Mouse (Mus musculus): ENCODE results near the gene Pmepa1. TPM values are rescaled to one million over a fixed set of nuclear protein-coding genes. Genes with fewer than 3 reads are reported as not detected.

Gene Pmepa1
- polyA plus RNA-seq, 1 experiment from 2014 or later = 11.0 TPM

GRCm38 (mm10) chr2:173300663-173301630 lies 24.6 kb upstream of the Pmepa1 start:
- Histone ChIP-seq H3K4me1 (ENCODE audit: control insufficient read depth, insufficient read depth, low read length) (peaks cover 4% of the 10 kb centered on the region), H3K9ac (ENCODE audit: low read depth, low read length) (no peak overlapping the region), H3K27ac (replicated peaks; ENCODE audit: low read depth, low read length) (peak overlapping the region; percentile 67), H3K4me3 (ENCODE audit: low read depth, low read length) (no peak overlapping the region), H3K9me3 (ENCODE audit: control insufficient read depth, low read length) (0 out of 2 replicates have a peak, but pooled peaks cover 11% of the 10 kb centered on the region), H3K4me2 (ENCODE audit: low read depth, low read length) (no peak overlapping the region), H3K36me3 (ENCODE audit: control insufficient read depth, insufficient read depth, low read length) (no peaks in the 10 kb centered on the region), H3K27me3 (replicated peaks; ENCODE audit: control insufficient read depth, insufficient read depth, low read length) (no peaks in the 10 kb centered on the region)
- ATAC-seq (ENCODE audit: low read depth) = no peak
- WGBS = 71% methylated on average over 24 of the region's 28 CpGs
- no peak for DNase-seq (ENCODE audit: low spot score)

DNA sequence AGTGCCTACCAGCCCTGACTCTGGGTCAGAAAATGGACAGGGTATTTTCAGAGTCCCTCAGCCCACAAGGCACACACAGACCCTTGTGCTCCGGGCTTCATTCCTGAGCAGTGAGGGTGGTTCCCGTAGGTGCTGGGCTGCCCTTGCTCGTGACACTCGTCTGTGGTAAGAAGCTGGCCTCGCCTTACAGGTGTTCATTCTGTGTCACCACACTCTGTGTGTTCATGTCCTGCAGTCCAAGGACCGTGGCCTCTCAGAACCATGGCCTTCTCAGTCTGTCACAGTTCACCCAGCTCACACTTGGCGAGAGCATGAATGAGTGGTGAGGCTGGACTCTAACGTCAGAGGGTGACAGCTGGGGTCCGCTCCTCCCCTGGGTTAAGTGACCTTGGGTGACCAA lies 20.1 kb upstream of the Pmepa1 start:
- WGBS = 85% methylated on average over 9 of the region's 9 CpGs
- H3K9ac ChIP-seq (ENCODE audit: low read depth, low read length) = no peak overlapping the region
- no peaks in the 10 kb centered on the region for H3K36me3 ChIP-seq (ENCODE audit: control insufficient read depth, insufficient read depth, low read length)
- H3K9me3 ChIP-seq (ENCODE audit: control insufficient read depth, low read length) = 0 out of 2 replicates have a peak, but pooled peaks cover 11% of the 10 kb centered on the region
- no peak overlapping the region for H3K4me3 ChIP-seq (ENCODE audit: low read depth, low read length)
- H3K27ac ChIP-seq (replicated peaks; ENCODE audit: low read depth, low read length) = no peak overlapping the region
- no peaks in the 10 kb centered on the region for H3K4me1 ChIP-seq (ENCODE audit: control insufficient read depth, insufficient read depth, low read length)
- DNase-seq (ENCODE audit: low spot score) (no peak), ATAC-seq (ENCODE audit: low read depth) (no peak)
- no peak overlapping the region for H3K4me2 ChIP-seq (ENCODE audit: low read depth, low read length)
- no peaks in the 10 kb centered on the region for H3K27me3 ChIP-seq (replicated peaks; ENCODE audit: control insufficient read depth, insufficient read depth, low read length)

GRCm38 (mm10) chr2:173293042-173293441 lies 16.7 kb upstream of the Pmepa1 start:
- no peak overlapping the region for H3K27ac ChIP-seq (replicated peaks; ENCODE audit: low read depth, low read length)
- ATAC-seq (ENCODE audit: low read depth) = no peak
- no peak overlapping the region for H3K4me3 ChIP-seq (ENCODE audit: low read depth, low read length)
- H3K27me3 ChIP-seq (replicated peaks; ENCODE audit: control insufficient read depth, insufficient read depth, low read length) = no peaks in the 10 kb centered on the region
- no peaks in the 10 kb centered on the region for H3K9me3 ChIP-seq (ENCODE audit: control insufficient read depth, low read length)
- no peaks in the 10 kb centered on the region for H3K4me1 ChIP-seq (ENCODE audit: control insufficient read depth, insufficient read depth, low read length)
- 65% methylated on average over 6 of the region's 6 CpGs for WGBS
- no peaks in the 10 kb centered on the region for H3K36me3 ChIP-seq (ENCODE audit: control insufficient read depth, insufficient read depth, low read length)
- DNase-seq (ENCODE audit: low spot score) = no peak
- H3K9ac ChIP-seq (ENCODE audit: low read depth, low read length) = no peak overlapping the region
- no peak overlapping the region for H3K4me2 ChIP-seq (ENCODE audit: low read depth, low read length)

DNA sequence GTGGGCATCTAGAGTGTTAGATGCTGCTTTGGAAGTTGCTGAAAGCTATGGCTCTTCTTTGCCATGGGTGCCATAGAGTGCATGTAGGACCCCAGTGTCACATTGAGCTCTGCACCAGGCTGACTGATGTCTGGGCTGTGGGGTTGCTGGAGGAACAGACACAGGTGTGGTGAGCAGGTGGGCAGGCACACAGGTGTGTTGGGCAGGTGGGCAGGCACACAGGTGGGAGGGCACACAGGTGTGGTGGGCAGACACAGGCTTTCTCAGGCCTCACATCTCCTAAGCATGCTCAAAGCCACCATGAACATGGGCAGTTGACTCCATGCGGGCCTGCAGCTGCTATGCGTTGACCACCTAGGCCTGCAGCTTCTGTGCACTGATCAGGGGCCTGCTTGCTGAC lies 16.2 kb upstream of the Pmepa1 start:
- Histone ChIP-seq H3K4me1 (ENCODE audit: control insufficient read depth, insufficient read depth, low read length) (no peaks in the 10 kb centered on the region), H3K4me3 (ENCODE audit: low read depth, low read length) (no peak overlapping the region), H3K27me3 (replicated peaks; ENCODE audit: control insufficient read depth, insufficient read depth, low read length) (no peaks in the 10 kb centered on the region), H3K9ac (ENCODE audit: low read depth, low read length) (no peak overlapping the region), H3K27ac (replicated peaks; ENCODE audit: low read depth, low read length) (no peak overlapping the region), H3K4me2 (ENCODE audit: low read depth, low read length) (no peak overlapping the region), H3K9me3 (ENCODE audit: control insufficient read depth, low read length) (no peaks in the 10 kb centered on the region), H3K36me3 (ENCODE audit: control insufficient read depth, insufficient read depth, low read length) (no peaks in the 10 kb centered on the region)
- 85% methylated on average over 2 of the region's 2 CpGs for WGBS
- DNase-seq (ENCODE audit: low spot score) (no peak), ATAC-seq (ENCODE audit: low read depth) (no peak)

- Histone ChIP-seq H3K4me3 (ENCODE audit: low read depth, low read length) (no peak overlapping the region), H3K9me3 (ENCODE audit: control insufficient read depth, low read length) (no peaks in the 10 kb centered on the region), H3K4me2 (ENCODE audit: low read depth, low read length) (no peak overlapping the region), H3K27ac (replicated peaks; ENCODE audit: low read depth, low read length) (no peak overlapping the region), H3K9ac (ENCODE audit: low read depth, low read length) (no peak overlapping the region), H3K4me1 (ENCODE audit: control insufficient read depth, insufficient read depth, low read length) (no peaks in the 10 kb centered on the region), H3K36me3 (ENCODE audit: control insufficient read depth, insufficient read depth, low read length) (no peaks in the 10 kb centered on the region), H3K27me3 (replicated peaks; ENCODE audit: control insufficient read depth, insufficient read depth, low read length) (no peaks in the 10 kb centered on the region)
- 94% methylated on average over 11 of the region's 11 CpGs for WGBS
- ATAC-seq (ENCODE audit: low read depth) = no peak
- no peak for DNase-seq (ENCODE audit: low spot score)
Observed at GRCm38 (mm10) chr2:173290981-173291380, 14.6 kb upstream of the Pmepa1 start.

GRCm38 (mm10) chr2:173289928-173290327 lies 13.6 kb upstream of the Pmepa1 start:
- Histone ChIP-seq H3K27ac (replicated peaks; ENCODE audit: low read depth, low read length) (no peak overlapping the region), H3K27me3 (replicated peaks; ENCODE audit: control insufficient read depth, insufficient read depth, low read length) (no peaks in the 10 kb centered on the region), H3K9me3 (ENCODE audit: control insufficient read depth, low read length) (no peaks in the 10 kb centered on the region), H3K4me3 (ENCODE audit: low read depth, low read length) (no peak overlapping the region), H3K9ac (ENCODE audit: low read depth, low read length) (no peak overlapping the region), H3K4me2 (ENCODE audit: low read depth, low read length) (no peak overlapping the region), H3K4me1 (ENCODE audit: control insufficient read depth, insufficient read depth, low read length) (no peaks in the 10 kb centered on the region), H3K36me3 (ENCODE audit: control insufficient read depth, insufficient read depth, low read length) (no peaks in the 10 kb centered on the region)
- ATAC-seq (ENCODE audit: low read depth) (no peak), DNase-seq (ENCODE audit: low spot score) (no peak)
- 67% methylated on average over 3 of the region's 3 CpGs for WGBS

GRCm38 (mm10) chr2:173285816-173286538 lies 9.6 kb upstream of the Pmepa1 start:
- H3K4me1 ChIP-seq (ENCODE audit: control insufficient read depth, insufficient read depth, low read length) = no peaks in the 10 kb centered on the region
- WGBS = 79% methylated on average over 12 of the region's 12 CpGs
- ATAC-seq (ENCODE audit: low read depth) = peak; percentile 80

GRCm38 (mm10) chr2:173284771-173285170 lies 8.4 kb upstream of the Pmepa1 start:
- 80% methylated on average over 6 of the region's 6 CpGs for WGBS
- Histone ChIP-seq H3K4me3 (ENCODE audit: low read depth, low read length) (no peak overlapping the region), H3K27ac (replicated peaks; ENCODE audit: low read depth, low read length) (no peak overlapping the region), H3K9me3 (ENCODE audit: control insufficient read depth, low read length) (no peaks in the 10 kb centered on the region), H3K27me3 (replicated peaks; ENCODE audit: control insufficient read depth, insufficient read depth, low read length) (no peaks in the 10 kb centered on the region), H3K4me1 (ENCODE audit: control insufficient read depth, insufficient read depth, low read length) (no peaks in the 10 kb centered on the region), H3K9ac (ENCODE audit: low read depth, low read length) (no peak overlapping the region), H3K4me2 (ENCODE audit: low read depth, low read length) (no peak overlapping the region), H3K36me3 (ENCODE audit: control insufficient read depth, insufficient read depth, low read length) (no peaks in the 10 kb centered on the region)
- ATAC-seq (ENCODE audit: low read depth) (no peak), DNase-seq (ENCODE audit: low spot score) (no peak)

More at GRCm38 (mm10) chr2:173285816-173286538, 9.6 kb upstream of the Pmepa1 start:
- Histone ChIP-seq H3K27ac (replicated peaks; ENCODE audit: low read depth, low read length) (no peak overlapping the region), H3K4me2 (ENCODE audit: low read depth, low read length) (no peak overlapping the region), H3K9ac (ENCODE audit: low read depth, low read length) (no peak overlapping the region), H3K9me3 (ENCODE audit: control insufficient read depth, low read length) (no peaks in the 10 kb centered on the region), H3K36me3 (ENCODE audit: control insufficient read depth, insufficient read depth, low read length) (no peaks in the 10 kb centered on the region), H3K4me3 (ENCODE audit: low read depth, low read length) (no peak overlapping the region), H3K27me3 (replicated peaks; ENCODE audit: control insufficient read depth, insufficient read depth, low read length) (no peaks in the 10 kb centered on the region)
- no peak for DNase-seq (ENCODE audit: low spot score)

Data from embryonic facial prominence, embryonic 14.5 days (tissue).